In genomic region chr2:152828532-152828931, GRCm38 (mm10) we compare ENCODE assay signal across 7 mouse cellular contexts. TPM values are rescaled to one million over a fixed set of nuclear protein-coding genes. Genes with fewer than 3 reads are reported as not detected.
DNase-seq lines count a peak whose midpoint lies in the region; ATAC-seq and TF ChIP-seq lines count a peak whose summit lies in the region.

No protein-coding gene starts in this region.

- H3K4me1 ChIP-seq in CH12.LX (ENCODE audit: control insufficient read depth in 1 of 2, insufficient read depth in 2 of 2), result peaks cover 3 to 64% of the 10 kb centered on the region in 2 experiments
- H3K4me1 ChIP-seq in forebrain, postnatal 0 days (ENCODE audit: insufficient read depth), result peaks cover 57% of the 10 kb centered on the region
- H3K4me1 ChIP-seq in neural tube, embryonic 12.5 days, result peaks cover 50% of the 10 kb centered on the region

- H3K9me3 ChIP-seq in CH12.LX (replicated peaks; ENCODE audit: low read length), result no peaks in the 10 kb centered on the region
- H3K9me3 ChIP-seq in forebrain, postnatal 0 days (ENCODE audit: low read length), result no peaks in the 10 kb centered on the region
- no peaks in the 10 kb centered on the region for H3K9me3 ChIP-seq in neural tube, embryonic 12.5 days

- TF ChIP-seq RAD21 in CH12.LX (IDR thresholded peaks at IDR 0.05; ENCODE audit: low read depth, low read length), result no peak

- H3K27me3 ChIP-seq in CH12.LX (replicated peaks), result peaks cover 3% of the 10 kb centered on the region
- no peaks in the 10 kb centered on the region for H3K27me3 ChIP-seq in forebrain, postnatal 0 days (ENCODE audit: insufficient read depth, low read length)
- no peaks in the 10 kb centered on the region for H3K27me3 ChIP-seq in neural tube, embryonic 12.5 days (replicated peaks)

- TF ChIP-seq POLR2A in CH12.LX (IDR thresholded peaks at IDR 0.05; ENCODE audit: low read depth, low read length), result no peak

- in situ Hi-C loops in CH12.LX (cut with MboI; ENCODE audit: low pct_ligation_motif_present, low pct_unique_long_range_greater_than_20kb, low sequenced_read_pairs), result no loop called here

- dilution Hi-C loops in CH12.LX (cut with MboI; ENCODE audit: extremely low pct_ligation_motif_present, extremely low pct_unique_long_range_greater_than_20kb, low sequenced_read_pairs), result no loop called here

- peaks cover 63% of the 10 kb centered on the region for H3K79me2 ChIP-seq in CH12.LX (replicated peaks; ENCODE audit: control insufficient read depth, extremely low read depth, insufficient read depth, poor library complexity, severe bottlenecking)

- TF ChIP-seq EP300 in CH12.LX (IDR thresholded peaks at IDR 0.05; ENCODE audit: low read length), result no peak

- peaks cover 9 to 13% of the 10 kb centered on the region in 2 experiments for H3K36me3 ChIP-seq in CH12.LX (replicated peaks in 1 of 2; ENCODE audit: control insufficient read depth in 1 of 2, insufficient read depth in 1 of 2, low read length in 1 of 2)
- H3K36me3 ChIP-seq in forebrain, postnatal 0 days (ENCODE audit: insufficient read depth), result no peaks in the 10 kb centered on the region; the same call in none of the 2 replicates
- no peaks in the 10 kb centered on the region for H3K36me3 ChIP-seq in neural tube, embryonic 12.5 days

- peak overlapping the region; percentile 61 to 85 (median 81) for H3K4me3 ChIP-seq in CH12.LX (replicated peaks in 1 of 3; ENCODE audit: low read depth in 2 of 3, low read length in 2 of 3, poor library complexity in 1 of 3)
- peak overlapping the region; percentile 93 for H3K4me3 ChIP-seq in forebrain, postnatal 0 days (ENCODE audit: low read depth, low read length)
- H3K4me3 ChIP-seq in neural tube, embryonic 12.5 days, result peak overlapping the region; percentile 71

- H3K9ac ChIP-seq in CH12.LX (ENCODE audit: insufficient read depth, low read depth), result peak overlapping the region; percentile 78
- peak overlapping the region; percentile 96 for H3K9ac ChIP-seq in forebrain, postnatal 0 days
- peak overlapping the region; percentile 51 for H3K9ac ChIP-seq in neural tube, embryonic 12.5 days

- WGBS in forebrain, postnatal 0 days, result 81% methylated on average over 1 of the region's 1 CpGs
- 79% methylated on average over 1 of the region's 1 CpGs for WGBS in neural tube, embryonic 12.5 days

- ATAC-seq in forebrain, postnatal 0 days, result no peak
- ATAC-seq in neural tube, embryonic 12.5 days (ENCODE audit: low FRiP score, low read depth), result no peak

- no peak for TF ChIP-seq CTCF in CH12.LX (conservative IDR thresholded peaks at IDR 0.05 in 1 of 2, IDR thresholded peaks at IDR 0.05 in 1 of 2; ENCODE audit: low read depth in 2 of 2, low read length in 2 of 2)
- TF ChIP-seq CTCF in forebrain, postnatal 0 days (IDR thresholded peaks at IDR 0.05; ENCODE audit: low read depth), result no peak

- peak overlapping the region; percentile 95; the same call in 1 of the 2 replicates for H3K27ac ChIP-seq in CH12.LX (ENCODE audit: insufficient read depth, low read depth)
- H3K27ac ChIP-seq in forebrain, postnatal 0 days (ENCODE audit: low read depth, low read length), result no peak overlapping the region
- H3K27ac ChIP-seq in neural tube, embryonic 12.5 days, result no peak overlapping the region

- H3K4me2 ChIP-seq in CH12.LX (ENCODE audit: insufficient read depth, low read depth, poor library complexity, severe bottlenecking), result peak overlapping the region; percentile 99
- peak overlapping the region; percentile 85 for H3K4me2 ChIP-seq in forebrain, postnatal 0 days (ENCODE audit: low read depth)
- H3K4me2 ChIP-seq in neural tube, embryonic 12.5 days (replicated peaks), result peak overlapping the region; percentile 71

- DNase-seq in 3T3-L1 (ENCODE audit: low read depth, low spot score) (peak; percentile 43), CH12.LX (ENCODE audit: extremely low read depth) (no peak)
- no peak for DNase-seq in forebrain, postnatal 0 days
- DNase-seq in kidney, postnatal 10 days, result peak; percentile 75
- DNase-seq in adrenal gland, postnatal 36 days, result no peak
- no peak for DNase-seq in right cerebral cortex, adult 2 months (ENCODE audit: low spot score in 2 of 2)

TF ChIP-seq in CH12.LX, 34 proteins besides CTCF, POLR2A, EP300 and RAD21:
- TF ChIP-seq MAX (IDR thresholded peaks at IDR 0.05; ENCODE audit: low read length), result peak; percentile 43
- TF ChIP-seq USF1 (IDR thresholded peaks at IDR 0.05; ENCODE audit: low read depth, low read length), result peak; percentile 49
- TF ChIP-seq KAT2A (IDR thresholded peaks at IDR 0.05; ENCODE audit: insufficient replicate concordance, low read length), result no peak
- no peak for TF ChIP-seq PAX5 (IDR thresholded peaks at IDR 0.05; ENCODE audit: low read length)
- peak; percentile 54; the same call in 1 of the 2 replicates for TF ChIP-seq MXI1 (IDR thresholded peaks at IDR 0.05; ENCODE audit: low read depth, low read length)
- no peak for TF ChIP-seq ELF1 (IDR thresholded peaks at IDR 0.05; ENCODE audit: low read depth, low read length)
- no peak for TF ChIP-seq E2F4 (IDR thresholded peaks at IDR 0.05; ENCODE audit: insufficient replicate concordance, low read depth, low read length)
- TF ChIP-seq SIN3A (IDR thresholded peaks at IDR 0.05; ENCODE audit: low read length), result peak; percentile 75
- TF ChIP-seq CHD1 (IDR thresholded peaks at IDR 0.05; ENCODE audit: low read depth, low read length), result no peak
- 0 out of 2 replicates have a peak, but pooled peaks have one; percentile 37 for TF ChIP-seq TCF12 (IDR thresholded peaks at IDR 0.05; ENCODE audit: low read depth, low read length)

RNA-seq across cellular contexts. Expression of gene Bcl2l1, which starts 3.0 kb away (rescaled TPM):
- 47.7 and 80.3 TPM in 2 replicates for total RNA-seq in CH12.LX (2012; rRNA removed)
- 13.7 and 21.3 TPM in 2 replicates for total RNA-seq in CH12.LX (2014; rRNA removed)
- 33.2 and 34.5 TPM in 2 replicates for polyA plus RNA-seq in CH12.LX (2012; ENCODE audit: insufficient read length, low read depth)
- total RNA-seq in forebrain, postnatal 0 days (2014; rRNA removed), result 152 and 157 TPM in 2 replicates
- 173 and 175 TPM in 2 replicates for polyA plus RNA-seq in forebrain, postnatal 0 days (2015; fragmentation: Nextera tagmentation; extraction: Ambion mirVana)
- polyA plus RNA-seq in neural tube, embryonic 12.5 days (2016; fragmentation: Nextera tagmentation; extraction: Ambion mirVana), result 149 and 153 TPM in 2 replicates
- 10 to 100 TPM; 58.2 to 93.9 TPM for total RNA-seq in adrenal gland, postnatal 36 days (2021)

RNA-seq across cellular contexts. Expression of gene Tpx2, which starts 19.2 kb away (rescaled TPM):
- 66.1 and 70.9 TPM in 2 replicates for total RNA-seq in CH12.LX (2012; rRNA removed)
- 98.0 and 105 TPM in 2 replicates for total RNA-seq in CH12.LX (2014; rRNA removed)
- 123 and 127 TPM in 2 replicates for polyA plus RNA-seq in CH12.LX (2012; ENCODE audit: insufficient read length, low read depth)
- 10.5 and 22.5 TPM in 2 replicates for total RNA-seq in forebrain, postnatal 0 days (2014; rRNA removed)
- polyA plus RNA-seq in forebrain, postnatal 0 days (2015; fragmentation: Nextera tagmentation; extraction: Ambion mirVana), result 11.0 and 11.2 TPM in 2 replicates
- 78.1 and 80.9 TPM in 2 replicates for polyA plus RNA-seq in neural tube, embryonic 12.5 days (2016; fragmentation: Nextera tagmentation; extraction: Ambion mirVana)
- total RNA-seq in adrenal gland, postnatal 36 days (2021), result 1 to 10 TPM; 5.1 to 6.2 TPM

Comparison
In these comparisons a context has a peak if more than half of its experiments do, and no peak if none do; other contexts are left out.
1. DNase-seq: peak in 3T3-L1 (single experiment) and kidney, postnatal 10 days (single experiment); none in CH12.LX (single experiment), forebrain, postnatal 0 days (single experiment), adrenal gland, postnatal 36 days (0 of 2) and right cerebral cortex, adult 2 months (0 of 2).
2. Peak in every context shown above with its lines, with median percentiles within 50 percentile points of each other: H3K4me2 ChIP-seq, H3K4me3 ChIP-seq and H3K9ac ChIP-seq.